Mouse (Mus musculus) regulatory T cell (primary cell): ENCODE results near the gene Mcm6.

Experiments
- in situ Hi-C: fragments of 300-600 bp; cut with MboI, MseI; formaldehyde crosslinking; loops from one replicate; pipeline ENCODE4 v1.15.1; 2025; ENCODE audit warnings: high pct_unique_total_duplicates

Gene Mcm6

GRCm38 (mm10) chr1:128359554-128360376, at the start of gene Mcm6:
Mcm6 (minus strand) TSS chr1:128359664.
- in situ Hi-C loops, result loop anchor here (5.0 kb wide), 1 partner anchor 473 kb away; no protein-coding TSS in a partner anchor

DNA sequence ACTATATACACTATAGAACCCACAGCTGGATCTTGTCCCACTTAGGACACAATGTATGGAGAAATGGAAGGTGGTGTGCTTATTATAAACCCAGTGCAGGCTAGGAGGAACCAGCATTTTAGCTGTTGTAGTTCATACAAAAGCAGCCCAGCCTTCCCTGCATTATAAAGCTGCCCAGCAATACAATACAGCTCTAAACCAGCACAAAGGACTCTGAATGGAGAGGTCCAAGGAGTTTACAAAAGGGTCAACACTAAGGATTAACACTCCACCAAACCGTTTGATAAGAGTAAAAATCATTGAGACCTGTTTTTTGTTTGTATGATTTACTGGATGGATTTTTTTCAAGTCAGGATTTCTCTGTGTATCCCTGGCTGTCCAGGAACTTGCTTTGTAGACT, 47.4 kb upstream of the Mcm6 start:
- in situ Hi-C loops, result no loop called here

- in situ Hi-C loops, result no loop called here
These were observed 46.2 kb upstream of the Mcm6 start for GRCm38 (mm10) chr1:128405675-128406074.

- in situ Hi-C loops, result no loop called here
These were observed 45.6 kb upstream of the Mcm6 start for GRCm38 (mm10) chr1:128405041-128405481.

GRCm38 (mm10) chr1:128400926-128401325, 41.5 kb upstream of the Mcm6 start:
- in situ Hi-C loops, result no loop called here

GRCm38 (mm10) chr1:128399941-128400915, 40.8 kb upstream of the Mcm6 start:
- in situ Hi-C loops, result no loop called here

GRCm38 (mm10) chr1:128398738-128399445, 39.4 kb upstream of the Mcm6 start:
- in situ Hi-C loops, result no loop called here

- in situ Hi-C loops, result no loop called here
These were observed 35.2 kb upstream of the Mcm6 start for GRCm38 (mm10) chr1:128394657-128395056.

DNA sequence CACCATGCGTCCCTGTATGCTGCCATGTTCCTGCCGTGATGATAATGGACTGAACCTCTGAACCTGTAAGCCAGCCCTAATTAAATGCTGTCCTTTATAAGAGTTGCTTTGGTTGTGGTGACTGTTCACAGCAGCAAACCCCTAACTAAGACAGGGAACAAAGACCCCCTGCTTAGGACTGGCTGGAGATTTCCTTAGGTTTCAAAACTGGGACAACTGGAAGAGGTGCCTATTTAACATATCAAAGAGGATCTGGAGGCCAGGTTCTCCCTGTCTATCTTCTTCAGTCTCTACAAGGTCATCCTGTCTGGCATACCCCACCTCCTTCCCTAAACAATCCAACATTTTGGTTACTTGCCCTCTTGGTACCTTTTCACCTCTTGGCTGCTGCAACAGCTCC, 32.9 kb upstream of the Mcm6 start:
- in situ Hi-C loops, result no loop called here

DNA sequence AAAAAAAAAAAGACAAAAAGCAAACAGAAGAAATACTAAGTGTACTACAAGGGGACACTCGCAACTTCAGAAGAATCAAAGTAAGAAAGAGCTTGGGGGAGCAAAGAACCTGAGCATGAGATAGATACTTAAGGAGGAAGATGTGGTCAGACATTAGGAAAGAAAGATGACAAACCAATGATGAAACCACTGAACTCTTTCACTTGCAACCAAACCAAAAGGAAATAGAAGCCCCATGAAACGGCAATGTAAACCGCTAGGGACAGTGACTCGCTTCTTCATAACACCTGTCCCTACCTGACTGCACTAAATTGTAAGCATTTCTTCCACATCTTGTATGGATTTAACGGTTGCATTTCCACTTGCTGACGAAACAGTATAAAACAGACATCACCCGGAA, 27.0 kb upstream of the Mcm6 start:
- in situ Hi-C loops, result loop anchor here (10.0 kb wide), 1 partner anchor 438 kb away; no protein-coding TSS in a partner anchor

DNA sequence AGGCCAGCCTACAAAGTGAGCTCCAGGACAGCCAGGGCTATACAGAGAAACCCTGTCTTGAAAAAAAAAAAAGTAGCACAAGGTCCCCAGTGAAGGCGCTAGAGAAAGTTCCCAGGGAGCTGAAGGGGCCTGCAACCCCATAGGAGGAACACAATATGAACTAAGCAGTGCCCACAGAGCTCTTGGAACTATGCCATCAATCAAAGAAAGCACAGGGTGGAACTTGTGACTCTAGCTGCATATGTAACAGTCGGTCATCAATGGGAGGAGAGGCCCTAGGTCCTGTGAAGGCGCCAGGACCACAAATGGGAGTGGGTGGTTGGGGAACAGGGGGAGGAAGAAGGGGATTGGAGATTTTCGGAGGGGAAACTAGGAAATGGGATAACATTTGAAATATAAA, 17.4 kb upstream of the Mcm6 start:
- in situ Hi-C loops, result no loop called here

- in situ Hi-C loops, result no loop called here
These were observed 12.8 kb upstream of the Mcm6 start for GRCm38 (mm10) chr1:128372143-128372860.

DNA sequence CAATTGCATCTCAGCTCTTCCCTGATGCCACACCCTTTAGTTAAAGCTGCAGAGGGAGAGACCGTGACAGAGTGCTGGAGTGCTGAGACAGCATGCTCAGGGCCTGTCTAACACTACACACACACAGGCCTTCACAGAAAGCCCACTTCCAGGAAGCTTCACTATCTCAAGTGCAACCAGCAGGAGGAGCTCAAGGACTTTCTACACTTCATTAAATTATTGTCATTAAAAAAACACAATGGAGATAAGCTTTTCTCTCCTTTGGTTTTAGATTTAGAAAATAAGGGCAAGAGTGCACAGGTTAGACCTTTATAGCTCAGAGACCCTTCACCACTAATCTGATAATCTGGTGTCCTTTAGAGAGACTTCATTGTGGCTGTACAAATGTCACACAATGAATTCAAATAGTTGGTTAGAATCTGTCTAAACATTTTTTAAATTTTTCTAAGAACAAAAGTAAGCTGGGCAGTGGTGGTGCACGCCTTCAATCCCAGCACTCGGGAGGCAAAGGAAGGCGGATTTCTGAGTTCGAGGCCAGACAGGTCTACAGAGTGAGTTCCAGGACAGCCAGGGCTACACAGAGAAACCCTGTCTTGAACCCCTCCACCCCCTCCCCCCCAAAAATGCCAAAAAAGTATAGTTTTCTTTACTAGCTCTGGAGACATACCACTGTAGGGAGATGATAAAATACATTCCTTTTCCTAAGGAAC, 9.4 kb upstream of the Mcm6 start:
- in situ Hi-C loops, result no loop called here

DNA sequence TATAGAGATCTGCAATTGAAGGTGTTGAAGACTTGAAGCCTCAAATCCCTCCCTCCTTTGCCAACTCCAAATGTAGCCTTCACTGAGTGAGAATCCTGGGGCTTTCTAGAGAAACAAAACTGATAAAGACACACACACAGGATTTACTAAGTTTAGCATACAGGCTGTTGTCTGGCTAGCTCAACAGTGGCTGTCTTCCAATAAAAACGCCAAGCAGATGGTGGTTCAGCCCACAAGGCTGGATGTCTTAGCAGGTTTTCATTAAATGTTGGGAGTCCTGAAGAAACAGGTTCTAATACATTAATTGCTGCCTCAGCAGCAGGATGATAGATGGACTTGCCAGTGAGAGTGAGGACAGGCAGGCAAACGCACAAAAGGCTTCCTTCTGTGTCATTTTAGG, 1.1 kb upstream of the Mcm6 start:
- in situ Hi-C loops, result loop anchor here (5.0 kb wide), 1 partner anchor 472 kb away; no protein-coding TSS in a partner anchor

GRCm38 (mm10) chr1:128358916-128359553, 429 bp downstream of the Mcm6 start:
- in situ Hi-C loops, result no loop called here

DNA sequence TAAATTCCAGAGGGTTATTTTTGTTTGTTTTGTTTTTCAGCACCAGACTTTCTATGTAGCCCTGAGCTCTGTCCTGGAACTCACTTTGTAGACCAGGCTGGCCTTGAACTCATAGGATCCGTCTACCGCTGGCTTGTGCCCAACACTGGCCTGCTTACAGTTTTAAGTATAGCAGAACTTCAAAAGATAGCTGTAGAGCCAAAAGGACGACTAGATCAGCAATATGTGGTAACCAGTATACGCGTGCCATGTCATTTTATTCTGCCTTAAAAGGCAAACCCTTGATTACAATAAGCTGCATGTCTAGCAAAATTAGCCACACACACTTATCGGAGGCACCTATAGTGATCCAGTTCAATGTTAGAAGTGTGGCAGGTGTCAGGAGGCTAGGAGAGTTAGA, 1.2 kb downstream of the Mcm6 start:
- in situ Hi-C loops, result no loop called here

DNA sequence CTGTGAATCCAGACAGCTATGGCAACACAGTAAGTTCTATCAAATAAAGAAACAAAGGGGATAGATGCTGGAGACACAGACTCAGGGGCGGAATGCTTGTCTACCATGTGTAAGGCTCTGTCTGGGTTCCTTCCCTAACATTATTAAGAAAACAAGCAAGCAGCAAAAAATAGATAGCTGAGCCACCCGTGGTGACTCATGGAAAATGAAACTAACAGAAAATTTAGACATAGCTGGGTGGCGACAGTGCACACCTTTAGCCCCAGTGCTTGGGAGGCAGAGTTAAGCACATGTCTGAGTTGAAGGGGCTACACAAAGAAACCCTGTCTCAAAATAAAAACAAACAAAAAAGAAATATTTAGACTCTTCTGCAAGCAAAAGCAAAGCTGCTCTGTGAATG, 2.0 kb downstream of the Mcm6 start:
- in situ Hi-C loops, result no loop called here

- in situ Hi-C loops, result no loop called here
These were observed 6.4 kb downstream of the Mcm6 start for GRCm38 (mm10) chr1:128353092-128353491.

- in situ Hi-C loops, result no loop called here
These were observed 15.2 kb downstream of the Mcm6 start for GRCm38 (mm10) chr1:128344232-128344631.
